Mouse (Mus musculus) brain, embryonic 14.5 days (tissue): ENCODE data around the gene Pdpk1. TPM values are rescaled to one million over a fixed set of nuclear protein-coding genes. Genes with fewer than 3 reads are reported as not detected.
A peak's percentile ranks its signal among the peaks of the same experiment; 100 is the strongest.

Experiments
- DNase-seq: peaks from one replicate; pipeline ENCODE4 v3.0.0-alpha.2; 2011; ENCODE audit warnings: low read depth
- CTCF ChIP-seq: fragments of 200-500 bp; IDR thresholded peaks from 2 replicates; pipeline ENCODE4 v1.5.1; 2012; ENCODE audit warnings: inconsistent platforms, mild to moderate bottlenecking, moderate library complexity, borderline replicate concordance; ENCODE audit not compliant: insufficient read depth, insufficient read length; ENCODE audit errors: extremely low read depth
- POLR2A ChIP-seq: fragments of 200-500 bp; IDR thresholded peaks from 2 replicates; pipeline ENCODE4 v1.6.1; 2012; ENCODE audit warnings: mild to moderate bottlenecking, inconsistent platforms, borderline replicate concordance; ENCODE audit not compliant: poor library complexity, insufficient read depth, insufficient read length, severe bottlenecking; ENCODE audit errors: extremely low read depth
- polyA plus RNA-seq: library from polyadenylated mRNA; depleted of rRNA; stranded (reverse); fragments of >200 nt; gene quantifications from 2 replicates; pipeline ENCODE4 v1.2.3, GENCODE M21; 2012

The Pdpk1 gene
- polyA plus RNA-seq, 1 experiment = 37.3 TPM

DNA sequence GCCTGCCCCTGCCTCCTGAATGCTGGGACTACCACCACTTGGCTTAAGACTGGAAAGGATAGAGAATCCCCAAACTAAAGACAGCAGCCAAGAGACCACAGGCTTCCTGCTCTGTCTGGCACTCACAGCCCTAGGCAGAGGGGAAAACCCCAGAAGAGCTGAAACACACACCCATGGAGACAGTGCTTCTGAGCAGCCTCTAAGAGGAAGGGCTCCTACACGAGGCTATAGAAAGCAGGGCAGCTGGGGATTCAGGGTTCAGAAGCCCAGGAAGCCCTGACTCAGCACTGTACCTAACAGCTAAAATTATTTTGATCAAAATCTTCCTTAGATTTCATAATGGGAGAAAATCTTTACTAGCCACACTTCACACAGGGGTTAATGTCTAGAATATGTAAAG, 66.1 kb downstream of the Pdpk1 start:
- TF ChIP-seq CTCF (no peak), POLR2A (no peak)
- DNase-seq = no peak

DNA sequence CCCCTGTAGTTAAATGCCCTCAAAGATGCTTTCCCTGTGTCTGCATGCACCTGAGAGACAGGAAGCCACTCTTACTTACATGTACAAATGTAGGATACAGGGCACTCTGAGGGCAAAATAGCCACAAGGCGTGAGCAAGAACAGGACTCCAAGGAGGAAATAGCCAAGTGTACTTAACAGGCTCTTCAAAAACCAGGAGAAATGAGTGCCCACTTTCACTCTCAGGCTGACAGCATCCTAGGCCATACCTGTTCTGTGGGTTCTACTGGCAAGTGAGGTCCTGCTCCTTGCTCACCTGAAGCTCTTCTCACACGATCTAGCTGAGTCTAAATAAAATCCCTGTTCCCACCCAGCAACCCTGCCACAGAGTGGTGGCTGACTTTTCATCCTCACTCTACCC, 73.6 kb downstream of the Pdpk1 start:
- DNase-seq = no peak
- TF ChIP-seq CTCF (no peak), POLR2A (no peak)

DNA sequence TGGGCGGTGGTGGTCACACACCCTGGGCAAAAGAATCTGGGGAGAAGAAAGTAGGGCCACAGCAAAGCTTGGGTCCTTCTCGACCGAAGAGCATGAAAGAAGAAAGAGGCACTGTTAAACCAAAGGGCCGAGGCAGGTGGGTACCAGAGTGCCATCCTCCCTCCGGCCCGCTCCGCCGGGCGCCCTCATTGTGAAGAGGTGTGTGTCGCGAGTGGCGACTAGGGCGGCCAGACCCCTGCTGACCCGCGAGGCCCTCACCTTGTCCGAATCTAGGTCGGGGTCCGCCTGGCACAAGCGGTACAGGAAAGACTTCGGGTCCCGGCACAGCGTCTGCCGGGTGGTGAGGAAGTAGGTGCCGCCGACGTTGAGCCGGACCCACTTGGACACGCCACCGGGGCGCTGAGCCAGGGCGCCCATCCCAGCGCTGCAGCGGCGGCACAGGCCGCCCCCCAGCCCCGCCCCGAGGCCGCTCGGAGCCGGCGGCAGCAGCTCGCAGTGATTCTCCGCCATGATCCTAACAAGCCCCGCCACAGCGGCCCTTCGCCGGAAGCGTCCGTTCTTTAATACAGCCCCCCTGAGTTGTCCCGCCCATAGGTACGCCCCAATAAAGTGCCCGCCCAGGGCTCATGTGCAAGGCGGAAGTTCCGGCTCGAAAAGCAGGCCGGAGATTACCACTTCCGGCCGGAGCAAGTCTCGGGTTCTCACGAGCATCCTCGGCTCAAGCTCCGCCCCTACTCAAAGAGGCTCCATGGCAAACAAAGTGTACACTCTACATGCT, 77.6 kb downstream of the Pdpk1 start, which contains the start of gene Kctd5:
TSS of gene Kctd5 (minus strand) at position 567 of the 778 bp plus-strand sequence.
- DNase-seq = peak; percentile 99
- TF ChIP-seq CTCF (no peak), POLR2A (peak; percentile 84)

DNA sequence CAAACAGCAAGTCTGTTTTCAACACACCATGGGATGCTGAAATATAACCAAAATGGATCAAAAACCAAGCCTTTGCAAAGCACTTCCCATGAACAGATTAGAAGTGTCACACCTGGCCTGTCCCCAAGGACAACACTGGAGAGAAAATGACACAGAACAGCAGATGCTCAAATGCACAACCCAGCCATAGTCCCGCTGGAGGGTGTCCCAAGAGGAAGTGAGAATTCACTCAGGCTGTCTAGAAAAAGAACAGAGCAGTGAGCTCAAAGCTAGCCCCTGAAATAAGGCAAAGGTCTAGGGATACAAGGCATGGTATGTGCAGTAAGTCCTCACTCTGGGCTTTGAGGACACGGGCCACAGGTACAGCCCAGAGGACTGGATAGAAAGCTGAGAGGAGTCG, 81.2 kb downstream of the Pdpk1 start:
- TF ChIP-seq POLR2A = no peak
- TF ChIP-seq CTCF = no peak
- DNase-seq = no peak

DNA sequence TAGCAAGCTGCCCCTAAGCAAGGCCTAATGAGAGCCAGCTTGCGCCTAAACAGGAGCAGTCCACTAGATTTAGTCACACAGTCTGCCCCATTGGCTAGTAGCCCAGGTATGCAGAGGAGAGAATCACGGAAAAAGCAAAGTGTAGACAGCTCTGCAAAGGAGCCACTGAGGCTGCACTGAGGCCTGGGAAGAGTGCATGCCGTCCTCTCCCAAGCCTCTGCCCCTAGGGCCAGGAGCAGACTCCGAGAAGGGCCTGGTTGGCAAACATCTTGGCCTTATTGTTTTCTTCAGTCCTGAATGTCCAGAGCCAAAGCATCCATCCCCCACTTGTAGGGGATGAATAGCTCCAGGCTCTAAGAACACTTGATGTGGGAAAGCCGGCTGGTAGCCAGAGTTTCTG, 82.5 kb downstream of the Pdpk1 start:
- TF ChIP-seq CTCF = no peak
- no peak for TF ChIP-seq POLR2A
- DNase-seq = peak; percentile 11

DNA sequence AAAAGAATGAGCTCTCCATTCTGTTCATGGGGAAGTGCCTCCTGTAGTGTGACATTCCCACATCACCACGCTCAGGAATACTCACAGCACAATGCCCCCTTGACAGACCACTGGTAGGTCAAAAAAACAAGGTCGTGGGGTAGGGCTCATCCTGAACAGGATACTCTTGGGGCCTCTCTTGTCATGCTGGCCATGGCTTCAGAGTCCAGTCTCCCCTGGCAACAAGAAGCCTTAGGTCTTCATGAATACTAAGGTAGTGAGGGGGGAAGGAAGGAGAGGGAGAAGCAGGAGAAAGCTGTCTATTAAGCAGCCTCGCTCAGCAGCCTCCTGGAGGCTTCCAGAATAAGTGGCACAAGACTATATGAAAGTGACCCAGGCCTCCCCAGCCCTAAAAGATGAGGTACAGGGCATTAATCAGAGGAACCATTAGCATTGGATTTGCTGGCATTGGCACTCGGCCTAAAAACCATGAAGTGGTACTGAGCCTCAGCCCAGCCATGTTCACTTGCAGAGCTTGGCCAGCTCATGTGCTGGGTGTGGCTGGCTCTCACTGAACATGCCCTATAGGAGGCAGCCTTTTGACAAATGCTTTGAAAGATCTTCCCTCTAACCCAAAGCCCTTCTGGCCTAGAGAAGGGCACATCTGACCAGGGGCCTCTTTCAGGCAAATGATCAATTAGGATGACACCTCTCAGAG, 88.1 kb downstream of the Pdpk1 start:
- TF ChIP-seq CTCF (no peak), POLR2A (no peak)
- DNase-seq = no peak

DNA sequence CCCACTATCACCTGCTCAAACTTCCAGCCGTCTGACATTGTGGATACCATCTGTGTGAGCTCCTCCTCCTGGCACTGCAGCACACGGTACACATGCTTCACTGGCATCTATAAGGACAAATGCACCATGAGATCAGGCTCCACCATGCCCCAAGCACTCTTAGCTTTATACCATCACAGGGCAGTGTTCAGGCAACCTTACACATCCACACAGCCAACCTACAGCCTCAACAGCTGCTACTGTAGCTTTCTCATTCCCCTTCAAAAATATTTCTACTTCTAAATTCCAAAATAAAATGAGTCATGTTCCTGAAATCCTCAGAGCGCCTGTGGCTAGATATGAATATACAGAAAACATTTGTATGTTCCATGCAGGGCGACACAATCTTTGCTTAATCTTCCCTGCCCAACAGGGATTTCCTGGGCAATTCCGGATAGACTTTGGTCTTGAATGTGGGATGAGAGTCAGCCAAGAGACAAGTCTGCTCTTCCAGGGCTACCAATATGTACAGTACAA, 92.9 kb downstream of the Pdpk1 start:
- DNase-seq = no peak
- no peak for TF ChIP-seq CTCF
- TF ChIP-seq POLR2A = no peak

DNA sequence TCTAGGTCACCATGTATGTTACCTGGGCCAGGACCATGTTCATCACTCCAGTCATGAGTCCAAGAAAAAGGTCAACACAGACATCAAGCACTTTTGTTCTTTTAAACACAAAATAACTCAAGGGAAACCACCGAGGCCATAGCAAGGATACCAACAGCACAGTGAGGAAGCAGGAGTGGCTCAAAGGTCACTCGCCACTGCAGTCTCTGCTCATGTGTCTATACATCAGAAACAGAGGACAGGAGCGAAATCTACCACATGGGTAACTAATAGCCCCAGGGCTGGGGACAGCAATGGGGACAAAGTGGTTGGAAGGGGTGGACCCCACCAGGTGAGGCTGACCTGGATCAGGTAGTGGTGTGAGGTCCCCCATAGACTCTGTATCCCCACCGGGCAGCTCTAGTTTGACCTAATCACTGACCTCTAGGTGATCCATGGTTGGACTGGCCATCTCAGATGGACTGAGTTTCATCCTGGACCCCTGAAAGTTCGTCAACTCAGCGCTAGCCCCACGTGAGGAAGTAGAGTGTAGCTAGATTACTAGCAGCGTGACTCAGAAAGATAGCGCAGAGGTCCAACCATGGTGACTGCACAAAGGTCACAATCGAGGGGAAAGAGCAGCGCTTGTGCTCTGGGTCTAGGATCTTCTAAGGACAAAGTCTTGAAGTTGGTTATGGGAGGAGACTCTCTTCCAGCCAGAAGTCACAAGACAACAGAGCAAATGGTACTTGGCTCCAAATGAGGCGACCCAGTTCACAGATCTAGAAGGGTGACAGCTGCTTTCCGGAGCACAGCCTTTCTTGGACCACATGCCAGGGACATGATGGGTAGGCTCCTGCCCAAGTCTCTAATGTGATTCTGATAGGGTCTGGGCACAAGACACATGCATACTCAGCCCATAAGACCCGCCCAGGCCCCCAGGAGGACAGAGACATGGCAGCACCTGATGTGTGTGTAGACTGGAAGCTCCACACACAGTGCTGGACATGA, 93.8 kb downstream of the Pdpk1 start:
- DNase-seq = no peak
- TF ChIP-seq CTCF = no peak
- TF ChIP-seq POLR2A = no peak

DNA sequence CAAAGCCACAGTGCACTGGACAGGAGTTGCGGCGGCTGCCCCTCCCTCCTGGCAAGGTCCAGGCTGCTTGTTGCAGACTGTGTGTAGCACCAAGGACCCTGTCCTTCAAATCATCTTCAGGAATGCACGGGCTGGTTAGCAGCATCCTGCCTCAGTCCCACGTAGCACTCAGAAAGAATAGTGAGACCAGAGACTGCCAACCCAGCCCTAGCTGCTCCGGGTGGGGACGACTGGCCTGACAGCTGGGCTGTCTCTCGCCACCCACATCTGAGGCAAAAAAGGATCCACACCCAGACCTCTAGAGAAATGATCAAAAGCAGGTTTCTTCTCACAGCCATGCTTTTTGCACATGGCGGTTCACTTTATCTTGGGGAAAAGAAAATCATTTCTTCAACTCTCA, 101.7 kb downstream of the Pdpk1 start:
- no peak for DNase-seq
- TF ChIP-seq POLR2A (no peak), CTCF (no peak)

DNA sequence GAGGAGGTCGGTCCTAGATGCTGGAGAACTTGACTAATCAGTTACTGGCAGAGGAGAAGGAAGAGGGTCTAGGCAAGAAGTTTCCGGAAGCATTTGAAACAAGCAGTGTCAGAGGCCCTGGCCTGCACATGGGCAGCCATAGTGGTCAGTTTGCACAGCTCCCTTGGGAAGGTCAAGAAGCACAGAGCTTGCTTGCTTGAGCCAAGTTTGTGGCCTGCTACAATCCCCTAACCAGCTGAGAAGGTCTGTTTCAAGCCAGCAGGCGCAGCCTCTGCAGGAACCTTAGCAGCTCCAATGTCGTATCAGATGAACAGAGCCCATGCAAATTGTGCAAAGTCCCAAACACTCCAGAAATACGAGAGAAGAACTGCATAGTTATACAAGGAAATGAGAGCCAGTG, 102.7 kb downstream of the Pdpk1 start:
- DNase-seq = no peak
- no peak for TF ChIP-seq POLR2A
- no peak for TF ChIP-seq CTCF
